Mouse (Mus musculus) myocyte (in vitro differentiated cells): ENCODE data around the gene Mertk.

ENCODE experiments used
- CEBPB ChIP-seq: IDR thresholded peaks from 2 replicates; pipeline ENCODE4 v1.6.1; 2011; ENCODE audit warnings: mild to moderate bottlenecking, moderate library complexity; ENCODE audit not compliant: poor library complexity, insufficient read depth, severe bottlenecking
- E2F4 ChIP-seq: IDR thresholded peaks from one replicate; pipeline ENCODE4 v1.6.1; 2011; ENCODE audit warnings: mild to moderate bottlenecking, control low read depth, moderate library complexity; ENCODE audit not compliant: insufficient read depth
- MAX ChIP-seq: IDR thresholded peaks from one replicate; pipeline ENCODE4 v1.6.1; 2011; ENCODE audit warnings: low read depth, mild to moderate bottlenecking, control low read depth
- MYOD1 ChIP-seq, 3 experiments: IDR thresholded peaks; one replicate each; pipeline ENCODE4 v1.6.1; 2011; ENCODE audit warnings: control low read depth in 2 of 3, low read depth in 2 of 3, mild to moderate bottlenecking in 2 of 3, moderate library complexity in 1 of 3; ENCODE audit not compliant: insufficient read length in 2 of 3, control insufficient read depth in 1 of 3
- MYOG ChIP-seq, 3 experiments: IDR thresholded peaks; one replicate each; pipeline ENCODE4 v1.6.1; 2011; ENCODE audit warnings: control low read depth in 2 of 3, low read depth in 2 of 3, mild to moderate bottlenecking in 2 of 3; ENCODE audit not compliant: insufficient read length in 2 of 3, control insufficient read depth in 1 of 3, insufficient read depth in 1 of 3
- POLR2A ChIP-seq: IDR thresholded peaks from one replicate; pipeline ENCODE4 v1.6.1; 2011; ENCODE audit warnings: low read depth, mild to moderate bottlenecking, control low read depth, moderate library complexity; ENCODE audit not compliant: insufficient read length
- POLR2AphosphoS2 ChIP-seq: IDR thresholded peaks from one replicate; pipeline ENCODE4 v1.6.1; 2011; ENCODE audit warnings: low read depth, control low read depth; ENCODE audit not compliant: insufficient read length
- REST ChIP-seq: IDR thresholded peaks from one replicate; pipeline ENCODE4 v1.6.1; 2011; ENCODE audit warnings: mild to moderate bottlenecking, control low read depth, moderate library complexity; ENCODE audit not compliant: insufficient read depth, insufficient read length
- SRF ChIP-seq: IDR thresholded peaks from one replicate; pipeline ENCODE4 v1.6.1; 2011; ENCODE audit warnings: low read depth; ENCODE audit not compliant: control insufficient read depth, insufficient read length

DNA sequence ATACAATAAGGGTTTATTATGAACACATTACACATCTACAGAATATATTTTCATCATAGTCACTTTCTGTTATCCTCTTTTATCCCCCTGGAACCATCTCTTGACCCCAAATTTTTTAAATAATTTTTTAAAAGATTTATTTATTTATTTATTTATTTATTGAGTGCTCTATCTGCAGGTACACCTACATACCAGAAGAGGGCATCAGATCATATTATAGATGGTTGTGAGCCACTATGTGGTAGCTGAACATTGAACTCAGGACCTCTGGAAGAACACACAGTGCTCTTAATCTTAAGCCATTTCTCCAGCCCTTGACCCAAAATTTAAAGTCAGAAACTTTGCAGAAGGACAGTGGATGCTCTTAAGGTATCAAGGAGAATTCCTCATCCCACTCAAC lies 4.2 kb upstream of the Mertk start:
- TF ChIP-seq MYOG (IDR thresholded peaks at IDR 0.05; ENCODE audit: control insufficient read depth in 1 of 3, insufficient read depth in 1 of 3, insufficient read length in 2 of 3, low read depth in 2 of 3) (no peak), MYOD1 (IDR thresholded peaks at IDR 0.05; ENCODE audit: control insufficient read depth in 1 of 3, insufficient read length in 2 of 3, low read depth in 2 of 3) (no peak), POLR2A (no peak), CEBPB (no peak), MAX (no peak), REST (no peak), SRF (no peak), POLR2AphosphoS2 (no peak), E2F4 (no peak)
